Mouse (Mus musculus) stomach, postnatal 0 days (tissue): ENCODE results near the gene Zfp575.

ENCODE experiments used
- CTCF ChIP-seq: IDR thresholded peaks from 2 replicates; pipeline ENCODE4 v1.5.1; 2016; ENCODE audit warnings: antibody characterized with exemption, low read depth, mild to moderate bottlenecking, moderate library complexity
- EP300 ChIP-seq: optimal IDR thresholded peaks from 2 replicates; pipeline ENCODE3; 2016; ENCODE audit warnings: antibody characterized with exemption

- TF ChIP-seq CTCF: no peak
- no peak for TF ChIP-seq EP300
Measured at GRCm38 (mm10) chr7:24606046-24606445, 18.6 kb upstream of the Zfp575 start.
